Mouse (Mus musculus) retina, adult 2 months (tissue): ENCODE results near the gene Hdac7.

Experiments
- DNase-seq: peaks from one replicate; pipeline ENCODE4 v3.0.0-alpha.2; 2012; ENCODE audit warnings: low read depth, low spot score

Gene Hdac7

GRCm38 (mm10) chr15:97767280-97768186, 76.8 kb downstream of the Hdac7 start, which contains the start of gene Rapgef3:
Gene Rapgef3 (minus strand): TSS chr15:97767972.
- DNase-seq, result no peak

DNA sequence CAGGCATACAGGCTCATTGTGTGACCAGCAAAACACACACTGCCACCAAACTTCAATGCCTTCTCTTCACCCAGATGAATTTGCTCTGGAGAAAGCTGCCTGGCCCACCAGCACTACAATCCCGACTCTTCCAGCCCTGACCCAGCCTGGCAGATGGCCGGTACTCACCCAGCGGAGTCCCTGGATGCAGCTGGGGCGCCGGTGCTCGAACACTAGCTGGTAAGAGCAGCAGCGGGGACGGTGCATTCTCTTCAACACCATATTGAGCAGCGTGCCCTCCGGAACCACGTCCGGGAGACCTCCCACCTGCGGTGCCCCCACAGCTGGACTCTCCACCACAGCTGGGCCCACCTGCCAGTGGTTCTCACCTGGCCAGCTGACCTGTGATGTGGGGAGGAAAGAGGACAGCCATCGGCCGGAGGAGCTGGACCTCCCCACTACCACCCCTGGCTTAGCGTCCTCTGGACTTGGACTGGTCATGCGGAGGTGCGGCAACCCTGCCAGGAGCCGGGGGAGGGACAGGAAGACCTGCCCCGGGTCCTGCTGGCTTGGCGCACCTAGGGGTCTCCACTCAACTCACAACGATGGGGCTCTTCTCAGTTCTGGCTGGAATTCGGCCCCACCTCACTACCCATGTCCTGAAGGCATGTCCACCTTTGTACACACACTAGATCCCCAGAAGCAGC, 77.6 kb downstream of the Hdac7 start:
- no peak for DNase-seq

- DNase-seq, result no peak
Observed at GRCm38 (mm10) chr15:97766194-97766593, 78.1 kb downstream of the Hdac7 start.

GRCm38 (mm10) chr15:97765090-97765794, 79.1 kb downstream of the Hdac7 start:
- DNase-seq, result no peak

GRCm38 (mm10) chr15:97764532-97764931, 79.8 kb downstream of the Hdac7 start:
- no peak for DNase-seq

DNA sequence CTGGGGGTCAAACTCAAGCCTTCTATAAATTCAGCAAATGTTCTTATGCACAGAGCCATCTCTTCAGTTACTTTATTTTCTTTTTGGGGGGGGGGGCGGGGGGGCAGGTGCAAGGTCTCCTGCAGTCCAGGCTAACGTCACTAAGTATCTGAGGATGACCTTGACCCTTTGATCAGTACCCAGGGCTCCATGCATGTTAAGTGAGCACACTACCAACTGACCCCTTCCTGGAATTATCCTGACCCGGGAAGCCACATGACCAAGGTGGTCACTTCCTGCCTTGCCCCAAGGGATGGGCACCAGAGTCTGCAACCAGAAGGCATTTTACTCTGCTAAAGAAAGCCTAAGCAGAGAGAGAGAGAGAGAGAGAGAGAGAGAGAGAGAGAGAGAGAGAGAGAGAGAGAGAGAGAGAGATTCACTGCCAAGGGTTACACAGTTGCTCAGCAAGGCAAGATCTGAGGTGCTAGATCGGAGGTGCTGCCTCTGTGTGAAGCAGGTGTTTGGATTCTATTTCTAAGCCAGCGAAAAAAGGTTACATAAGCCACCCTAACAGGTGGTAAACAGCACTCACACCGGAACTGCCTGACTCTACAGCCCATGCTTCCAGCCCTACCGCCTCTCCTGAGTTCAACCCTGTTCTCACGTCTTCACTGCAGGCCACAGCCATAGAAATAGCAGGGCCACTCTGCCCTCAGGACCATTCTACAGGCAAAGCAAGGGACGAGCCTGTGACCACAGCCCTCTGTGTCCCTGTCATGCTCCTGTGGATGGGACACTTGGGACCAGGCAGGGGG, 80.8 kb downstream of the Hdac7 start:
- no peak for DNase-seq

DNA sequence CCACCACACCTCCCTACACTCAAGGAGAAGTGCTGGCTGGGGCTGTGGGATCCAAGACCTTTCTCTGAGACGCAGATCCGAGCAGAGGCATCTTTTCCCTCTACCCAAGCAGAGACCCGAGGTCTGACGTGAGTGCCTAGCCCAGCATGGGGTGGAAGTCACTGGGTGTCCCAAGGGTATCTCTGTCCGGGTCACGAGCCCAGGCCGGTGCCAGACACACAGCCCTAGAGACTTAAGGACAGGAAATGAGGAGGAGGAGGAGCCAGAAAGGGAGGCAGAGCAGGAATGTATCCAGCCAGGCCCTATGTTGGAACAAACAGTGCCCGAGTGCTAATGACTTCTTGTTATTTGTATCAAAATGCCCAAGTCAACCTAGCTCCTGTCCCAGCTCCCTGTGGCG, 81.6 kb downstream of the Hdac7 start:
- DNase-seq, result no peak

- DNase-seq, result no peak
Observed at GRCm38 (mm10) chr15:97761438-97761837, 82.9 kb downstream of the Hdac7 start.

GRCm38 (mm10) chr15:97760952-97761351, 83.3 kb downstream of the Hdac7 start:
- no peak for DNase-seq

GRCm38 (mm10) chr15:97760006-97760405, 84.3 kb downstream of the Hdac7 start:
- no peak for DNase-seq

GRCm38 (mm10) chr15:97755361-97755760, 88.9 kb downstream of the Hdac7 start:
- no peak for DNase-seq

- no peak for DNase-seq
Observed at GRCm38 (mm10) chr15:97754476-97754875, 89.8 kb downstream of the Hdac7 start.

DNA sequence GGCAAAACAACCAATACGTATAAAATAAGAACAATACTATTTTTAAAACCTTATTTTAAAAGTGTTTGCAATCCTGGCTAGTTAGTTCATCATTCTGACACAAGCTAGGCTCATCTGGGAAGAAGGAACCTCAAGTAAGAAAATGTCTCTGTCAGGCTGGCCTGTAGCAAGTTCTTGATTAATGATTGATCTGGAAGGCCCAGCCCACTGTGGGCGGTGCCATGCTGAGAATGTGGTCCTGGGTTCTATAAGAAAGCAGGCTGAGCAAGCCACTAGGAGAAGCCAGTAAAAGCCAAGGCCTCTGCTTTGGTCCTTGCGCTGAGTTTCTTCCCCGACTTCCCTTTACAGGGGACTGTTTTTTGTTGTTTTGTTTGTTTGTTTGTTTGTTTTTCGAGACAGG, 91.8 kb downstream of the Hdac7 start:
- DNase-seq, result no peak

- DNase-seq, result no peak
Observed at GRCm38 (mm10) chr15:97751676-97752075, 92.6 kb downstream of the Hdac7 start.

DNA sequence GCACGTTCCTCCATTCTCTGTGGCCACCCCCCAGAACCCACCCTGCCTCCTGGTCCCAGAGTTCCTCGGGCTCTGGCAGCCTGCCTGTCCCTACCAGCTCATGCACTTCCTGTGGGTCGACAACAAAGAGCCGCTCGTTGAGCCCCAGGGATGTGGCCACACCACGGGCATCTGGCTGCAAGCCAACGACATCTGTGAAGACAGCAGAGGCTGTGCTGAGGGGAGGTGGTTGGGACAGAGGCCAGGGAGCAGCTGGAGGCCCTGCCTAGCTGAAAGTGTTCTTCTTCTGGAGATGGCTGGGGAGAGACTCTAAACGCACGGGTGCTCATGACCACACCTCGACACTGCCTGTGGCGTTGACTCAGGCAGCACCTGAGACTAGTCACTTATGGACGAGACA, 93.6 kb downstream of the Hdac7 start:
- DNase-seq, result no peak

- no peak for DNase-seq
Observed at GRCm38 (mm10) chr15:97749841-97750240, 94.5 kb downstream of the Hdac7 start.

GRCm38 (mm10) chr15:97749397-97749796, 94.9 kb downstream of the Hdac7 start:
- DNase-seq, result no peak

DNA sequence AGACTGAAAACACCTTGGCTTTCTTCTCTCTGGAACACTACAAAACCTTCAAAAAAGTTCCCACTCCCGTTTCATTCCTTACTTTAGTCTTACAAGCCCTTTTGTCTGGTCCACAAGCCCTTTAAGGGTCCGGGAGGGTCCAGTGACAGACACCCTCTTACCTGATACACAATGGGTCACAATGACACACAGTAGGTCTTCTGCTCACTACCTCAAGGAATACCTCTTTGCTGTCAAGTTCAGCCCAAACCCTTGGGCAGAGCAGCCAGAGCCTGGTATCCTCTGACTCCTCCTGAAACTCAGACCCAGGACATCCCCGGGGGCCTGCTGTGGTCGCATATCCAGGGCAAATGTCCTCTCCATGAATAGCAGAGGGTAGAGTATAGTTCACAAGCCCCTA, 95.3 kb downstream of the Hdac7 start:
- no peak for DNase-seq

GRCm38 (mm10) chr15:97748309-97748708, 96.0 kb downstream of the Hdac7 start:
- DNase-seq, result no peak

GRCm38 (mm10) chr15:97747486-97747885, 96.8 kb downstream of the Hdac7 start:
- DNase-seq, result no peak

GRCm38 (mm10) chr15:97746748-97747147, 97.6 kb downstream of the Hdac7 start:
- no peak for DNase-seq
